Mouse (Mus musculus) embryonic facial prominence, embryonic 10.5 days (tissue): Measurements from ENCODE around the gene Piwil1. TPM values are rescaled to one million over a fixed set of nuclear protein-coding genes. Genes with fewer than 3 reads are reported as not detected.
"Not testable (repeated sequence)": the region's sequence is repeated elsewhere in the genome, so short reads cannot be mapped to it uniquely, and the experiment has no call there.

Experiments used
- DNase-seq: peaks from one replicate; pipeline ENCODE4 v3.0.0-alpha.2; 2017; ENCODE audit warnings: low spot score
- H3K27ac ChIP-seq: fragments of 300-500 bp; sonication (generic); replicated peaks from 2 replicates; pipeline ENCODE4 v1.5.1; 2016; ENCODE audit warnings: mild to moderate bottlenecking
- H3K27me3 ChIP-seq: fragments of 300-500 bp; sonication (generic); replicated peaks from 2 replicates; pipeline ENCODE4 v1.6.1; 2016; ENCODE audit warnings: low read depth, mild to moderate bottlenecking; ENCODE audit not compliant: poor library complexity, severe bottlenecking
- H3K36me3 ChIP-seq: fragments of 300-500 bp; sonication (generic); replicated peaks from 2 replicates; pipeline ENCODE4 v1.6.1; 2016; ENCODE audit warnings: mild to moderate bottlenecking, moderate library complexity
- H3K4me1 ChIP-seq: fragments of 300-500 bp; sonication (generic); 2 replicates; pipeline ENCODE4 v1.6.1; 2016
- H3K4me3 ChIP-seq: fragments of 300-500 bp; sonication (generic); 2 replicates; pipeline ENCODE4 v1.5.1; 2016; ENCODE audit warnings: mild to moderate bottlenecking, moderate library complexity
- H3K9me3 ChIP-seq: fragments of 300-500 bp; sonication (generic); 2 replicates; pipeline ENCODE4 v1.6.1; 2016; ENCODE audit warnings: mild to moderate bottlenecking
- WGBS: fragments of 180-500 bp; shearing (Covaris S2); methylation state at CpG from one replicate; pipeline ENCODE4 v1.1.7; 2016; 5-methylcytosine and 5-hydroxymethylcytosine counted together
- polyA plus RNA-seq: library from polyadenylated mRNA; unstranded; fragments of >200 nt; fragmentation: Nextera tagmentation; extraction: Ambion mirVana; gene quantifications from 2 replicates; pipeline ENCODE4 v1.2.1, GENCODE M21; 2016

The Piwil1 gene
- polyA plus RNA-seq, 1 experiment from 2014 or later: not detected

GRCm38 (mm10) chr5:128715171-128715570, 12.8 kb downstream of the Piwil1 start:
- no peak overlapping the region for H3K27ac ChIP-seq
- 0 out of 2 replicates have a peak, but pooled peaks cover 9% of the 10 kb centered on the region for H3K27me3 ChIP-seq
- 0 out of 2 replicates have a peak, but pooled peaks cover 4% of the 10 kb centered on the region for H3K4me1 ChIP-seq
- 0 out of 2 replicates have a peak, but pooled peaks cover 3% of the 10 kb centered on the region for H3K9me3 ChIP-seq
- no peak overlapping the region for H3K4me3 ChIP-seq
- no peaks in the 10 kb centered on the region for H3K36me3 ChIP-seq
- 76% methylated on average over 16 of the region's 16 CpGs for WGBS
- no peak for DNase-seq

GRCm38 (mm10) chr5:128720461-128720860, 18.1 kb downstream of the Piwil1 start:
- not testable (repeated sequence) for DNase-seq, H3K4me3 ChIP-seq, H3K9me3 ChIP-seq, H3K4me1 ChIP-seq, H3K36me3 ChIP-seq, H3K27me3 ChIP-seq, H3K27ac ChIP-seq
- 93% methylated on average over 11 of the region's 11 CpGs for WGBS

GRCm38 (mm10) chr5:128729341-128729740, 27.0 kb downstream of the Piwil1 start:
- H3K27ac ChIP-seq: no peak overlapping the region
- WGBS: 78% methylated on average over 5 of the region's 5 CpGs
- peak; percentile 56 for DNase-seq
- H3K36me3 ChIP-seq: no peaks in the 10 kb centered on the region
- H3K27me3 ChIP-seq: no peaks in the 10 kb centered on the region
- H3K4me3 ChIP-seq: no peak overlapping the region
- H3K4me1 ChIP-seq: no peaks in the 10 kb centered on the region
- H3K9me3 ChIP-seq: no peaks in the 10 kb centered on the region

GRCm38 (mm10) chr5:128730634-128731033, 28.3 kb downstream of the Piwil1 start:
- DNase-seq: peak; percentile 65
- Histone ChIP-seq H3K4me3 (no peak overlapping the region), H3K27ac (no peak overlapping the region), H3K4me1 (no peaks in the 10 kb centered on the region), H3K36me3 (no peaks in the 10 kb centered on the region), H3K27me3 (no peaks in the 10 kb centered on the region), H3K9me3 (no peaks in the 10 kb centered on the region)
- WGBS: 40% methylated on average over 5 of the region's 5 CpGs

GRCm38 (mm10) chr5:128732416-128733014, 30.2 kb downstream of the Piwil1 start:
- no peaks in the 10 kb centered on the region for H3K36me3 ChIP-seq
- DNase-seq: peak; percentile 39
- 73% methylated on average over 11 of the region's 11 CpGs for WGBS
- H3K27me3 ChIP-seq: peaks cover 8% of the 10 kb centered on the region; the same call in 1 of the 2 replicates
- H3K4me1 ChIP-seq: no peaks in the 10 kb centered on the region
- no peak overlapping the region for H3K27ac ChIP-seq
- H3K4me3 ChIP-seq: no peak overlapping the region
- no peaks in the 10 kb centered on the region for H3K9me3 ChIP-seq

GRCm38 (mm10) chr5:128733955-128734354, 31.6 kb downstream of the Piwil1 start:
- H3K4me1 ChIP-seq: peaks cover under 1% of the 10 kb centered on the region; the same call in 1 of the 2 replicates
- H3K27ac ChIP-seq: no peak overlapping the region
- DNase-seq: peak; percentile 65
- no peaks in the 10 kb centered on the region for H3K36me3 ChIP-seq
- no peaks in the 10 kb centered on the region for H3K9me3 ChIP-seq
- 7% methylated on average over 6 of the region's 6 CpGs for WGBS
- H3K4me3 ChIP-seq: no peak overlapping the region
- H3K27me3 ChIP-seq: peaks cover 22% of the 10 kb centered on the region

- Histone ChIP-seq H3K36me3 (no peaks in the 10 kb centered on the region), H3K4me1 (peaks cover 11% of the 10 kb centered on the region), H3K9me3 (no peaks in the 10 kb centered on the region), H3K27me3 (peaks cover 41% of the 10 kb centered on the region), H3K27ac (no peak overlapping the region), H3K4me3 (no peak overlapping the region)
- DNase-seq: no peak
- 71% methylated on average over 22 of the region's 22 CpGs for WGBS
These were observed 33.6 kb downstream of the Piwil1 start for GRCm38 (mm10) chr5:128735921-128736320.

GRCm38 (mm10) chr5:128739168-128739837, 37.0 kb downstream of the Piwil1 start:
- H3K4me3 ChIP-seq: peak overlapping the region; percentile 25
- DNase-seq: no peak

GRCm38 (mm10) chr5:128739838-128740171, 37.5 kb downstream of the Piwil1 start:
- WGBS: 29% methylated on average over 8 of the region's 8 CpGs
- peak overlapping the region; percentile 25 for H3K4me3 ChIP-seq
- DNase-seq: no peak

More at GRCm38 (mm10) chr5:128739168-128739837, 37.0 kb downstream of the Piwil1 start:
- Histone ChIP-seq H3K9me3 (no peaks in the 10 kb centered on the region), H3K36me3 (no peaks in the 10 kb centered on the region), H3K27me3 (peaks cover 47% of the 10 kb centered on the region), H3K27ac (no peak overlapping the region), H3K4me1 (peaks cover 11% of the 10 kb centered on the region)
- 36% methylated on average over 16 of the region's 17 CpGs for WGBS

GRCm38 (mm10) chr5:128744351-128744750, 42.0 kb downstream of the Piwil1 start:
- peaks cover 21% of the 10 kb centered on the region for H3K27me3 ChIP-seq
- H3K36me3 ChIP-seq: no peaks in the 10 kb centered on the region
- 88% methylated on average over 6 of the region's 6 CpGs for WGBS
- H3K9me3 ChIP-seq: no peaks in the 10 kb centered on the region
- peaks cover 7% of the 10 kb centered on the region for H3K4me1 ChIP-seq
- no peak overlapping the region for H3K27ac ChIP-seq
- no peak overlapping the region for H3K4me3 ChIP-seq
- no peak for DNase-seq

More at GRCm38 (mm10) chr5:128739838-128740171, 37.5 kb downstream of the Piwil1 start:
- H3K27ac ChIP-seq: no peak overlapping the region
- H3K4me1 ChIP-seq: peaks cover 11% of the 10 kb centered on the region
- no peaks in the 10 kb centered on the region for H3K36me3 ChIP-seq
- peaks cover 47% of the 10 kb centered on the region for H3K27me3 ChIP-seq
- no peaks in the 10 kb centered on the region for H3K9me3 ChIP-seq

- Histone ChIP-seq H3K4me1 (no peaks in the 10 kb centered on the region; the same call in 1 of the 2 replicates), H3K4me3 (no peak overlapping the region), H3K9me3 (no peaks in the 10 kb centered on the region), H3K36me3 (no peaks in the 10 kb centered on the region), H3K27me3 (peaks cover 12% of the 10 kb centered on the region), H3K27ac (no peak overlapping the region)
- DNase-seq: no peak
- WGBS: 84% methylated on average over 9 of the region's 9 CpGs
These were observed 42.9 kb downstream of the Piwil1 start for GRCm38 (mm10) chr5:128745206-128745605.

- 84% methylated on average over 8 of the region's 8 CpGs for WGBS
- Histone ChIP-seq H3K27me3 (0 out of 2 replicates have a peak, but pooled peaks cover 3% of the 10 kb centered on the region), H3K36me3 (no peaks in the 10 kb centered on the region), H3K27ac (no peak overlapping the region), H3K9me3 (no peaks in the 10 kb centered on the region), H3K4me1 (no peaks in the 10 kb centered on the region; the same call in 1 of the 2 replicates), H3K4me3 (no peak overlapping the region)
- no peak for DNase-seq
These were observed 43.9 kb downstream of the Piwil1 start for GRCm38 (mm10) chr5:128746261-128746660.

GRCm38 (mm10) chr5:128761118-128761517, 58.8 kb downstream of the Piwil1 start:
- Histone ChIP-seq H3K36me3 (no peaks in the 10 kb centered on the region), H3K27ac (no peak overlapping the region; the same call in 1 of the 2 replicates), H3K27me3 (no peaks in the 10 kb centered on the region), H3K4me3 (no peak overlapping the region), H3K9me3 (no peaks in the 10 kb centered on the region), H3K4me1 (peaks cover 12% of the 10 kb centered on the region)
- DNase-seq: peak; percentile 55
- WGBS: 40% methylated on average over 8 of the region's 8 CpGs
